Mouse (Mus musculus): Measurements from ENCODE around the gene Cdc34b. TPM values are rescaled to one million over a fixed set of nuclear protein-coding genes. Genes with fewer than 3 reads are reported as not detected.

Gene Cdc34b
- polyA plus RNA-seq, 1 experiment from 2014 or later: not detected

- H3K4me3 ChIP-seq: no peak overlapping the region
- H3K9me3 ChIP-seq (replicated peaks): no peaks in the 10 kb centered on the region
- no peaks in the 10 kb centered on the region for H3K27me3 ChIP-seq
- no peak overlapping the region for H3K9ac ChIP-seq
- no peaks in the 10 kb centered on the region for H3K4me1 ChIP-seq (replicated peaks)
- 11% methylated on average over 2 of the region's 2 CpGs for WGBS
- no peak for ATAC-seq (replicated peaks; ENCODE audit: insufficient number of reproducible peaks, insufficient read depth, low FRiP score, low read depth)
- no peaks in the 10 kb centered on the region for H3K36me3 ChIP-seq
- no peak overlapping the region for H3K4me2 ChIP-seq
- no peak overlapping the region for H3K27ac ChIP-seq
Observed at GRCm38 (mm10) chr11:94785247-94785646, 43.7 kb downstream of the Cdc34b start.

GRCm38 (mm10) chr11:94791700-94792099 is 50.1 kb downstream of the Cdc34b start:
- H3K4me3 ChIP-seq: no peak overlapping the region
- H3K27me3 ChIP-seq: no peaks in the 10 kb centered on the region
- no peaks in the 10 kb centered on the region for H3K9me3 ChIP-seq (replicated peaks)
- no peak overlapping the region for H3K9ac ChIP-seq
- H3K4me2 ChIP-seq: no peak overlapping the region
- no peak overlapping the region for H3K27ac ChIP-seq
- no peaks in the 10 kb centered on the region for H3K36me3 ChIP-seq
- ATAC-seq (replicated peaks; ENCODE audit: insufficient number of reproducible peaks, insufficient read depth, low FRiP score, low read depth): no peak
- H3K4me1 ChIP-seq (replicated peaks): no peaks in the 10 kb centered on the region

Other genes with a start within 250 kb of the Cdc34b start
- gene Epn3, start 241.8 kb upstream of the Cdc34b start, polyA plus RNA-seq (2015; fragmentation: Nextera tagmentation; extraction: Ambion mirVana): 13.1 and 16.9 TPM in 2 replicates
- 5.8 and 6.1 TPM in 2 replicates for gene Mycbpap, start 220.0 kb upstream of the Cdc34b start, polyA plus RNA-seq (2015; fragmentation: Nextera tagmentation; extraction: Ambion mirVana)
- 5.7 and 6.2 TPM in 2 replicates for gene Rsad1, start 192.5 kb upstream of the Cdc34b start, polyA plus RNA-seq (2015; fragmentation: Nextera tagmentation; extraction: Ambion mirVana)
- gene Chad, start 176.7 kb upstream of the Cdc34b start, polyA plus RNA-seq (2015; fragmentation: Nextera tagmentation; extraction: Ambion mirVana): 0.57 and 1.5 TPM in 2 replicates
- 3.3 and 3.7 TPM in 2 replicates for gene Acsf2, start 139.9 kb upstream of the Cdc34b start, polyA plus RNA-seq (2015; fragmentation: Nextera tagmentation; extraction: Ambion mirVana)
- gene Lrrc59, start 112.0 kb upstream of the Cdc34b start, polyA plus RNA-seq (2015; fragmentation: Nextera tagmentation; extraction: Ambion mirVana): 100 and 128 TPM in 2 replicates
- 122 and 135 TPM in 2 replicates for gene Mrpl27, start 88.0 kb upstream of the Cdc34b start, polyA plus RNA-seq (2015; fragmentation: Nextera tagmentation; extraction: Ambion mirVana)
- 8.7 and 11.5 TPM in 2 replicates for gene Eme1, start 87.8 kb upstream of the Cdc34b start, polyA plus RNA-seq (2015; fragmentation: Nextera tagmentation; extraction: Ambion mirVana)
- 11.6 and 16.6 TPM in 2 replicates for gene Xylt2, start 64.3 kb upstream of the Cdc34b start, polyA plus RNA-seq (2015; fragmentation: Nextera tagmentation; extraction: Ambion mirVana)
- 0.13 TPM in 1 of 2 replicates, not detected in the other for gene Gm11541, start 37.3 kb upstream of the Cdc34b start, polyA plus RNA-seq (2015; fragmentation: Nextera tagmentation; extraction: Ambion mirVana)
- gene Tmem92, start 40.9 kb downstream of the Cdc34b start, polyA plus RNA-seq (2015; fragmentation: Nextera tagmentation; extraction: Ambion mirVana): not detected in 2 replicates
- 825 and 1,122 TPM in 2 replicates for gene Col1a1, start 194.4 kb downstream of the Cdc34b start, polyA plus RNA-seq (2015; fragmentation: Nextera tagmentation; extraction: Ambion mirVana)
- 0.15 and 0.22 TPM in 2 replicates for gene Hils1, start 225.8 kb downstream of the Cdc34b start, polyA plus RNA-seq (2015; fragmentation: Nextera tagmentation; extraction: Ambion mirVana)
- gene Sgca, start 234.5 kb downstream of the Cdc34b start, polyA plus RNA-seq (2015; fragmentation: Nextera tagmentation; extraction: Ambion mirVana): 22.1 and 24.7 TPM in 2 replicates
- 5.0 and 6.6 TPM in 2 replicates for gene Ppp1r9b, start 249.3 kb downstream of the Cdc34b start, polyA plus RNA-seq (2015; fragmentation: Nextera tagmentation; extraction: Ambion mirVana)